Mouse (Mus musculus): ENCODE data around the gene Golm1.

Golm1 gene

GRCm38 (mm10) chr13:59590691-59591090, 84.9 kb downstream of the Golm1 start:
- no peak for DNase-seq (ENCODE audit: low read depth, low spot score)

DNA sequence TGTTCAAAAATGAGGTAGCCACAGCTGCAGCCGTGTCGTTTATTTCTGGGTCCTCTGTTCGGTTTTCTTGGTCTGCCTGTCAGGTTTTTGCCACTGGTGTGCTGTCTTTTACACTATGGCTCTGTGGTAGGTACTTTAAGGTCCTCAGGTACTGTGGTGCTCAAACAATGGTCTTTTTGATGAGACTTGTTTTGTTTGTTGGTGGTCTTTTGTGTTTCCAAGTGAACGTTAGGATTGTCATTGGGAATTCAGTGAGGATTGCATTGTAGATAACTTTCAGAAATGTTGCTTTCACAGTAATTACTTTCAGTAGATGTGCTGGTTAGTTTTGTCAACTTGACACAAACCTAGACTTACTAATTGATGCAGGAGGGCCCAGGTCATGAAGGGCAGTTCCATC, 85.9 kb downstream of the Golm1 start:
- no peak for DNase-seq (ENCODE audit: low read depth, low spot score)

DNA sequence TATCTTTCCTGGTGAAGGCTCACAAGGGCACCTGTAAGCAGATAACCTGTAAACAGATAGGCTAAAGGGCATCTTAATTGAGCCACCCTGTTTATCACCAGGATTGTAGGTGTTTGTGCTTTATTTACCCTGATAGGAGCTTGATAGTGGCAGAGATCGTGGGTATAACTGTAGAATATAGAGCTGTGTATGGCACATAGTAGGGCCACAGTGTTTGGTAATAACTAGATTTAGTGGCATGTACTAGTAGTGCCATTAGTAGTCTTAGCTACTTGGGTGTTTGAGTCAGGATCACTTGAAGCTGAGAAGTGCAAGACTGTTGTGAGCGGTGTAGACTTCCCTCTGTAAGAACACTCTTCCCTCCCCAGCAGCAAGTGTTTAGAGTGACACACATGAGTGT, 88.4 kb downstream of the Golm1 start:
- no peak for DNase-seq (ENCODE audit: low read depth, low spot score)

DNA sequence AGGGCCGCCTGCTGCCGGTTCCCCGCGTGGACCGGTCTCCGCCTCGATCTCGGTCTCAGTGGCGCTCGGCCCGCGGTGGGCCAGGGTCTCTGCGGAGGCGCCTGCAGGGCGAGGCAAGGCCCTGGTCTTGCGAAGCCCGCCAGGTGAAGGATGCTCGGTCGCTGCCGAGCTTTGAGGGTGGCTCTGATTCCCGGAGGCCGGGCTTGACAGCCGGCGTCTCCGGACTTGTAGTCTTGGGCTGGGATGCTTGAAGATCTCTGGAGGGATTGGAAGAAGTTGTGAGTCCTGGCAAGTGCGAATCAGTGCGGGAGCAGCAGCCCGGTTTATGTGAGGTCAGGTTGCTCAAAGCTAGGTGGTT, 90.0 kb downstream of the Golm1 start:
- no peak for DNase-seq (ENCODE audit: low read depth, low spot score)

DNA sequence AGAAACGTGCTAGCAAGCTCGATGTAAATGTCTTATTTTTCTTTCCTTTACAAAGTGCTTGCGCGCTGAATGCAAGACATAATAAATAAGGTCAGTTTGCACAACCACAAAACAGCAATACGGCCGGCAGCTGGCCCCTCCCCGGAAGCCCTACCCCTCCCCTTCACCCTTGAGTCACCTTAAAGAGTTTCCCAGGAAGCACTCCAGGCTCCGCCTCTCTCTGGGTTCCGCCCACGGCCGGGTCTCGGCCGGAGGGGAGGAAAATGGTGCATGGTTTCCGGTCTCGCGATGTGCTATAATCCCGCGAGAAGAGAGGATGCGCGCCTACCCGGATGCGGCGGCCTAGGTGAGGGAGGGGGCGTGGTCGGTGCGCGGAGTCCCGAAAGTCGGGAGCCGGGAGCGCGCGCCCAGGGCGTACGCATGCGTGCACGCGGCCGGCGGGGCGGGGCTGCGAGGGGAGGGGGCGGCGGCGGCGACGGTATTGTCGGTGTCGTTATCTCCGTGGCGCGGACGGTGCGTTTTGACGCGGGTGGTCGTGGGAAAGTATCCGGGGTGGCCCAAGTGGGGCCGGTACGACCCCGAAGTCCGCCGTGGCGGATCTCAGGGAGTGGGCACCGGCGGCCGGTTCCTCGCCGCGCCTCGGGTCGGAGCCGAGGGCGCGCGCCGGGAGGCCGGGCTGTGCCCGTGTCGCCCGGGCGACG, 90.5 kb downstream of the Golm1 start, which contains the start of the genes Agtpbp1 and Naa35:
Gene Agtpbp1 (minus strand): TSS at position 281 of the 701 bp plus-strand sequence.
Gene Naa35 (plus strand): TSS at position 313 of the 701 bp plus-strand sequence.
- DNase-seq (ENCODE audit: low read depth, low spot score): peak; percentile 98

Measured in brain, embryonic 18.5 days (tissue).